Mouse (Mus musculus) hindbrain, embryonic 16.5 days (tissue): ENCODE results near the gene Gm10130. TPM values are rescaled to one million over a fixed set of nuclear protein-coding genes. Genes with fewer than 3 reads are reported as not detected.
"Not testable (repeated sequence)": the region's sequence is repeated elsewhere in the genome, so short reads cannot be mapped to it uniquely, and the experiment has no call there.

ENCODE experiments used
- ATAC-seq: fragments of 200-750 bp; cut with Nextera tagmentation; 2 replicates; pipeline ENCODE4 v1.8.0; 2017; ENCODE audit warnings: moderate TSS enrichment, moderate library complexity
- H3K27ac ChIP-seq: fragments of 300-500 bp; sonication (generic); 2 replicates; pipeline ENCODE4 v1.5.1; 2014; ENCODE audit warnings: low read depth, mild to moderate bottlenecking, control low read depth, low read length, moderate library complexity
- H3K27me3 ChIP-seq: fragments of 300-500 bp; sonication (generic); replicated peaks from 2 replicates; pipeline ENCODE4 v1.6.1; 2014; ENCODE audit warnings: low read length; ENCODE audit not compliant: control insufficient read depth, insufficient read depth
- H3K36me3 ChIP-seq: fragments of 300-500 bp; sonication (generic); 2 replicates; pipeline ENCODE4 v1.6.1; 2014; ENCODE audit warnings: mild to moderate bottlenecking, low read length, moderate library complexity, mixed read lengths; ENCODE audit not compliant: control insufficient read depth, insufficient read depth
- H3K4me1 ChIP-seq: fragments of 300-500 bp; sonication (generic); 2 replicates; pipeline ENCODE4 v1.6.1; 2014; ENCODE audit warnings: low read depth, low read length; ENCODE audit not compliant: control insufficient read depth, insufficient read depth
- H3K4me2 ChIP-seq: fragments of 300-500 bp; sonication (generic); 2 replicates; pipeline ENCODE4 v1.6.1; 2014; ENCODE audit warnings: mild to moderate bottlenecking, low read length, control low read depth, moderate library complexity
- H3K4me3 ChIP-seq: fragments of 300-500 bp; sonication (generic); 2 replicates; pipeline ENCODE4 v1.5.1; 2014; ENCODE audit warnings: mild to moderate bottlenecking, low read length, control low read depth, moderate library complexity
- H3K9ac ChIP-seq: fragments of 300-500 bp; sonication (generic); 2 replicates; pipeline ENCODE4 v1.6.1; 2014; ENCODE audit warnings: low read depth, mild to moderate bottlenecking, control low read depth, low read length, moderate library complexity
- H3K9me3 ChIP-seq: fragments of 300-500 bp; sonication (generic); 2 replicates; pipeline ENCODE4 v1.6.1; 2014; ENCODE audit warnings: mild to moderate bottlenecking, low read length, moderate library complexity; ENCODE audit not compliant: control insufficient read depth
- WGBS: fragments of 180-500 bp; shearing (Covaris S2); extraction: QIAGEN DNeasy Blood & Tissue Kit; methylation state at CpG from one replicate; pipeline ENCODE4 v1.1.7; 2014; 5-methylcytosine and 5-hydroxymethylcytosine counted together
- polyA plus RNA-seq: library from polyadenylated mRNA; unstranded; fragments of >200 nt; fragmentation: Nextera tagmentation; extraction: Ambion mirVana; gene quantifications from 2 replicates; pipeline ENCODE4 v1.2.1, GENCODE M21; 2015

Gene Gm10130
- 0.94 and 2.1 TPM in 2 replicates for polyA plus RNA-seq

DNA sequence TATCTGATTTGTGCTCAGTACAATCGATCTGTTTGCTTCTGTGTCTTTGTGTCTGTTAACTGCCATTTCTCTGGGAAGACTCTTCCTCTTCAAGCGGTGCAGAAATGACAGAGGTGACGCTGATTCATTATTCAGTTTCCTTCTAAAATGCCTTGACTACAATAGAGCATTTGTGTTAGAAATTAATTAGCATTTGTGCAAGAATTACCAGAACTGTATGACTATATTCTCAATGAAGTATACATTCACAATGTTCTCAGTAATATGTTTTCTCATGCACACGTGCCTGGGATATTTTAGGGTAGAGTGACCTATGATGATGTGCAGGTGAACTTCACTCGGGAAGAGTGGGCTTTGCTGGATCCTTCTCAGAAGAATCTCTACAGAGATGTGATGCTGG lies at the start of gene Gm10130:
TSS of gene Gm10130 (plus strand) at position 301 of the 400 bp plus-strand sequence.
- no peak within 1 kb of the TSS for H3K27ac ChIP-seq
- H3K36me3 ChIP-seq, result peaks cover 34% of the 10 kb centered on the region
- no peaks in the 10 kb centered on the region for H3K4me1 ChIP-seq
- H3K9me3 ChIP-seq, result peaks cover 18% of the 10 kb centered on the region
- no peak within 1 kb of the TSS for H3K4me3 ChIP-seq
- H3K9ac ChIP-seq, result no peak within 1 kb of the TSS
- 92% methylated on average over 5 of the region's 5 CpGs for WGBS
- no peaks in the 10 kb centered on the region for H3K27me3 ChIP-seq
- H3K4me2 ChIP-seq, result no peak within 1 kb of the TSS
- no peak for ATAC-seq

DNA sequence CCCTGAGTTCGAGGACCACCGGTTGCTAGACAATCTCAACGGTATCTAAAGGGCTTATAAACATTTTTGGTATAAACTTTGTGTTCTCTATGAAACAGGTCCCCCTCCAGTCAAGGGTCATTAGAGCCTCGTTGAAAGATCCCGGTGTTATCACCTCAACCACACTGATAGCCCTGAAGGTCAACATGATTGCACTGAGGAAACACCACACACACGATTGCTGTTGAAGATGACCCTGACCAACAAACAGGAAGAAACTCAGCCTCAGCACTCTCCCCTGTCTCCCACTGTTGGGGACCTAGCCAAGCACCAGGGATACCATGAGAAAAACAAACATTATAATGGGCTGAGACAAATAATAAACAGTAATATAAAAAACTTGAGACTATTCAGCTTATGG lies 29.8 kb upstream of the Gm10130 start:
- 88% methylated on average over 6 of the region's 6 CpGs for WGBS
- H3K4me2 ChIP-seq, result no peak overlapping the region
- no peak for ATAC-seq
- no peak overlapping the region for H3K9ac ChIP-seq
- no peaks in the 10 kb centered on the region for H3K27me3 ChIP-seq
- no peak overlapping the region for H3K27ac ChIP-seq
- H3K4me1 ChIP-seq, result no peaks in the 10 kb centered on the region
- H3K4me3 ChIP-seq, result no peak overlapping the region
- H3K36me3 ChIP-seq, result no peaks in the 10 kb centered on the region
- peaks cover 6% of the 10 kb centered on the region; the same call in 1 of the 2 replicates for H3K9me3 ChIP-seq

DNA sequence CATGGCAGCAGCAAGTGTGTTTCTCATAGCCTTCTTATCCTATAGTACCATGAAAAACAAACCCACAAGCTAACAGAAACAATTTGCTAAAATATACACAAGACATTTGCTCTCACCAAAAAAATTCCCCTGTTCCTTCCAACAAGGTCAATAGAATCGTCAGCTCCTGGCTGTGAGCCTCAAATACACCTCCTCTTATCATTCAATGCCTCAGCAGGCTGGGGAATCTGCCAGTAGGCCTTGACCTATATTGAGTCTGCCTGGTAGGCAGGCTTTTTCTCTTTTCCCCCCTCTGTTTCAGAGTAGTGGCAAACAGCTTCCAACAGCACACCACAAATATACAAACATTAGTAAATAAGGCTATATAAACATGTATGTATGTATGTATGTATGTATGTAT lies 24.4 kb upstream of the Gm10130 start:
- no peak overlapping the region for H3K9ac ChIP-seq
- no peak overlapping the region for H3K4me2 ChIP-seq
- H3K4me3 ChIP-seq, result no peak overlapping the region
- no peaks in the 10 kb centered on the region for H3K27me3 ChIP-seq
- no peak for ATAC-seq
- WGBS, result 27% methylated on average over 1 of the region's 1 CpGs
- H3K27ac ChIP-seq, result no peak overlapping the region
- peaks cover 6% of the 10 kb centered on the region; the same call in 1 of the 2 replicates for H3K9me3 ChIP-seq
- H3K36me3 ChIP-seq, result no peaks in the 10 kb centered on the region
- no peaks in the 10 kb centered on the region for H3K4me1 ChIP-seq

DNA sequence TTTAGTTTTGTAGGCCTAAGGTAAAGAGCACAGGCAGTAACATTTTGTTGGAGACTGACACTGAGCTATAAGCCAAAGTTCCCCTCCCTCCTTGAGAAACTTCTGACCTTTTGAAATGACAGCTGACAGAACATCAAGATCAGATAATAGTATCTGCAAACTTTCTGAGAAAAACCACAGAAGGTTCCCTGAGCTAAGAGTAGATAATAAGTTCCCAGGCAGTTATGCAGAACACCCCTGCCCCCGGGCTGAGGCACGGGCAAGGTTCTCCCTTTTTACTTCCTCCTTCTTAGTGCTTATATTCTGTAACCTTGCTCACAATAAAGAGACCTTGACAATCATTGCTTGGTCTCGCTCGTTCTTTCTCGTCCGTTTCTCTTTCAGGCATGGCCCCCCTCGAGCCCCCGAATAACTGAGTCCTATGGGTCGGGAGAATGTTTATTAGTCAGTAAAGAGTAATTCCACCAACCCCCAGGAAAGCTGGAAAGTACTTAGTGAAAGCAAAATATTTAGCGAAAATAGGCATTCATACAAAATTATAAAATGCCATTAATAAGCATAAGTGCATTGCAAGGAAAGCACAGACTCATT lies 16.2 kb upstream of the Gm10130 start:
- Histone ChIP-seq H3K36me3 (no peaks in the 10 kb centered on the region), H3K4me2 (no peak overlapping the region), H3K27ac (no peak overlapping the region), H3K9me3 (no peaks in the 10 kb centered on the region), H3K4me3 (no peak overlapping the region), H3K4me1 (no peaks in the 10 kb centered on the region), H3K9ac (no peak overlapping the region), H3K27me3 (no peaks in the 10 kb centered on the region)
- WGBS, result 90% methylated on average over 10 of the region's 10 CpGs
- ATAC-seq, result no peak

GRCm38 (mm10) chr2:150310952-150311884 lies 12.3 kb upstream of the Gm10130 start:
- Histone ChIP-seq H3K9ac (peak overlapping the region; percentile 59), H3K4me2 (peak overlapping the region; percentile 65), H3K4me3 (peak overlapping the region; percentile 48)
- H3K36me3 ChIP-seq, H3K27ac ChIP-seq, H3K4me1 ChIP-seq, H3K9me3 ChIP-seq, H3K27me3 ChIP-seq: not testable (repeated sequence)
- WGBS, result 15% methylated on average over 18 of the region's 19 CpGs
- peak; percentile 100 for ATAC-seq

DNA sequence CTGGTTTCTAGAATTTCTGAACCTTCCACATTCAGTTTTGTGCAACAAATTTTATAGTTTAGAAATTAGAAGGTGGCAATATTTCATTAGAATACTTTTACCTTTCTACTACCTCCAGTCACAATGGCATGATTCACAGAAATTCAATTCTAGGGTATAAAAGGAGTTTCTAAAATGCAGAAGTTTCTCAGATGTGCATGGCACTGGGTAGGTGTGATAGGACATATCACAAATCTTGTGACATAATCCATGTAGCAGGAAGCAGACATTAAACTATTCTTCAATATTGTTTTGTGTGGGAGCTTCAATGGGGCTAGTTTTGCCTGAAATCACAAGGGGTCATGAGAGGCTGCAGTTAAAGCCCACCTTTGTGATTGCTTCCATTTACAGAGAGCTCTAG lies 7.4 kb upstream of the Gm10130 start:
- Histone ChIP-seq H3K4me2 (no peak overlapping the region), H3K4me3 (no peak overlapping the region), H3K27ac (no peak overlapping the region), H3K9me3 (peaks cover 13% of the 10 kb centered on the region), H3K36me3 (peaks cover 13% of the 10 kb centered on the region), H3K9ac (no peak overlapping the region), H3K27me3 (no peaks in the 10 kb centered on the region), H3K4me1 (no peaks in the 10 kb centered on the region)
- ATAC-seq, result no peak

DNA sequence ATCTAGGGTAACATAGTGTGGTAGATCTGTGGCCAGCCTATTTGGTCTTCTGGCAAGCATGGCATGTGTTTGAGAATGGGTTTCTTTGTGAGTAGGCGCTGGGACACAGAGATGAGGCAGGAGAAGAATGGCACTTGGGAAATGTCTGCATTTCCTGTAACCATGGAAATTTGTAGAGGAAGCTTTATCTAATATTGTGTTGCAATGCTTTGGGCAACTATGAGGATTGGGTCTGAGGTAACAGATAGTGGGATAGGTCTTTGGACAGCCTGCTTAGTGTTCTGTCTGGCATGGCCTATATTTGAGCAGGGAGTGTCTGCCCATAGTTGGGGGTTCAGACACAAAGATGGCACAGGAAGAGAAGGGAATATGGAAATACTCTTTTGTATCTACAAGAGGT lies 4.5 kb upstream of the Gm10130 start:
- no peak overlapping the region for H3K9ac ChIP-seq
- H3K27me3 ChIP-seq, result no peaks in the 10 kb centered on the region
- H3K27ac ChIP-seq, result no peak overlapping the region
- ATAC-seq, result no peak
- H3K9me3 ChIP-seq, result peaks cover 25% of the 10 kb centered on the region
- H3K36me3 ChIP-seq, result peaks cover 23% of the 10 kb centered on the region
- H3K4me3 ChIP-seq, result no peak overlapping the region
- H3K4me2 ChIP-seq, result no peak overlapping the region
- WGBS, result 88% methylated on average over 1 of the region's 1 CpGs
- no peaks in the 10 kb centered on the region for H3K4me1 ChIP-seq

GRCm38 (mm10) chr2:150357136-150357535 lies 33.6 kb downstream of the Gm10130 start:
- not testable (repeated sequence) for H3K9ac ChIP-seq, H3K27ac ChIP-seq, H3K27me3 ChIP-seq, H3K9me3 ChIP-seq, H3K4me2 ChIP-seq, H3K4me1 ChIP-seq, H3K36me3 ChIP-seq, H3K4me3 ChIP-seq, ATAC-seq

- peak within 1 kb of the TSS; percentile 67 for H3K4me3 ChIP-seq
- peak; percentile 100 for ATAC-seq
- H3K4me1 ChIP-seq, H3K27me3 ChIP-seq, H3K36me3 ChIP-seq, H3K9me3 ChIP-seq: not testable (repeated sequence)
- 0% methylated on average over 15 of the region's 17 CpGs for WGBS
- H3K4me2 ChIP-seq, result peak within 1 kb of the TSS; percentile 61
- H3K9ac ChIP-seq, result peak within 1 kb of the TSS; percentile 80
- H3K27ac ChIP-seq, result peak within 1 kb of the TSS; percentile 91
Measured at GRCm38 (mm10) chr2:150362113-150362877, 38.8 kb downstream of the Gm10130 start, which contains the start of gene 3300002I08Rik. 3300002I08Rik (minus strand) TSS chr2:150362765.
